Mouse (Mus musculus) MEL (cell line): Measurements from ENCODE around the gene Rcan1. TPM values are rescaled to one million over a fixed set of nuclear protein-coding genes. Genes with fewer than 3 reads are reported as not detected.

Source experiments
- DNase-seq: peaks from one replicate; pipeline ENCODE4 v3.0.0; 2011; ENCODE audit warnings: low read depth, low spot score
- H3K27ac ChIP-seq: 2 replicates; pipeline ENCODE4 v1.5.1; 2012; ENCODE audit warnings: low read depth, mild to moderate bottlenecking, control low read depth, low read length, moderate library complexity; ENCODE audit not compliant: control insufficient read depth
- H3K27me3 ChIP-seq, 2 experiments: fragments of 150-350 bp in 1 of 2; sonication (generic) in 1 of 2; 2 replicates each; pipeline ENCODE4 v1.6.1; 2012; ENCODE audit warnings: low read length in 2 of 2, mild to moderate bottlenecking in 2 of 2, improper control_type of control experiment in 1 of 2, moderate library complexity in 1 of 2; ENCODE audit not compliant: insufficient read depth in 2 of 2, control insufficient read depth in 1 of 2
- H3K36me3 ChIP-seq, 2 experiments: 2 replicates each; pipeline ENCODE4 v1.6.1; 2012 to 2014; ENCODE audit warnings: low read length in 2 of 2, improper control_type of control experiment in 1 of 2, inconsistent platforms in 1 of 2, mild to moderate bottlenecking in 1 of 2; ENCODE audit not compliant: insufficient read depth in 2 of 2, control insufficient read depth in 1 of 2
- H3K4me1 ChIP-seq, 2 experiments: fragments of 150-350 bp in 1 of 2; sonication (generic) in 1 of 2; 2 replicates each; pipeline ENCODE4 v1.6.1; 2012; ENCODE audit warnings: low read length in 2 of 2, improper control_type of control experiment in 1 of 2, mild to moderate bottlenecking in 1 of 2; ENCODE audit not compliant: insufficient read depth in 2 of 2, control insufficient read depth in 1 of 2
- H3K4me3 ChIP-seq, 2 experiments: fragments of 150-350 bp in 1 of 2; sonication (generic) in 1 of 2; 2 replicates each; pipeline ENCODE4 v1.5.1; 2012; ENCODE audit warnings: low read depth in 2 of 2, low read length in 2 of 2, mild to moderate bottlenecking in 2 of 2, moderate library complexity in 2 of 2, control low read depth in 1 of 2, improper control_type of control experiment in 1 of 2; ENCODE audit not compliant: control insufficient read depth in 1 of 2, insufficient read depth in 1 of 2
- H3K79me2 ChIP-seq: 2 replicates; pipeline ENCODE4 v1.6.1; 2012; ENCODE audit warnings: mild to moderate bottlenecking, low read length, moderate library complexity; ENCODE audit not compliant: control insufficient read depth, poor library complexity, insufficient read depth
- H3K9ac ChIP-seq: 2 replicates; pipeline ENCODE4 v1.6.1; 2012; ENCODE audit warnings: low read depth, mild to moderate bottlenecking, control low read depth, low read length, moderate library complexity; ENCODE audit not compliant: control insufficient read depth, poor library complexity, severe bottlenecking
- H3K9me3 ChIP-seq: fragments of 150-350 bp; sonication (generic); replicated peaks from 2 replicates; pipeline ENCODE4 v1.6.1; 2012; ENCODE audit warnings: mild to moderate bottlenecking, low read length, improper control_type of control experiment, moderate library complexity; ENCODE audit not compliant: insufficient read depth
- CHD1 ChIP-seq: IDR thresholded peaks from 2 replicates; pipeline ENCODE4 v1.6.1; 2012; ENCODE audit warnings: low read depth, mild to moderate bottlenecking, inconsistent platforms, low read length, improper control_type of control experiment
- CHD2 ChIP-seq: IDR thresholded peaks from 2 replicates; pipeline ENCODE4 v1.6.1; 2011; ENCODE audit warnings: low read length, improper control_type of control experiment
- ELF1 ChIP-seq: IDR thresholded peaks from 2 replicates; pipeline ENCODE4 v1.6.1; 2014; ENCODE audit warnings: low read depth, mild to moderate bottlenecking, inconsistent platforms, low read length, improper control_type of control experiment, moderate library complexity
- EP300 ChIP-seq, 2 experiments: IDR thresholded peaks; 2 replicates each; pipeline ENCODE4 v1.6.1; 2011; ENCODE audit warnings: improper control_type of control experiment in 2 of 2, low read length in 2 of 2, low read depth in 1 of 2, mild to moderate bottlenecking in 1 of 2
- ETS1 ChIP-seq: IDR thresholded peaks from 2 replicates; pipeline ENCODE4 v1.6.1; 2012; ENCODE audit warnings: low read depth, mild to moderate bottlenecking, inconsistent platforms, low read length, improper control_type of control experiment, moderate library complexity
- GATA1 ChIP-seq: IDR thresholded peaks from 2 replicates; pipeline ENCODE4 v1.6.1; 2011; ENCODE audit warnings: low read depth, low read length, improper control_type of control experiment
- HCFC1 ChIP-seq: IDR thresholded peaks from 2 replicates; pipeline ENCODE4 v1.6.1; 2012; ENCODE audit warnings: low read depth, mild to moderate bottlenecking, inconsistent platforms, low read length, improper control_type of control experiment, moderate library complexity
- JUND ChIP-seq: IDR thresholded peaks from 2 replicates; pipeline ENCODE4 v1.6.1; 2011; ENCODE audit warnings: low read depth, mild to moderate bottlenecking, improper control_type of control experiment, low read length
- MAX ChIP-seq: IDR thresholded peaks from 2 replicates; pipeline ENCODE4 v1.6.1; 2011; ENCODE audit warnings: low read length, improper control_type of control experiment
- MEF2A ChIP-seq: IDR thresholded peaks from 2 replicates; pipeline ENCODE4 v1.6.1; 2014; ENCODE audit warnings: low read depth, mild to moderate bottlenecking, inconsistent platforms, low read length, improper control_type of control experiment; ENCODE audit not compliant: poor library complexity, insufficient replicate concordance, severe bottlenecking; ENCODE audit errors: extremely low read depth
- MXI1 ChIP-seq: IDR thresholded peaks from 2 replicates; pipeline ENCODE4 v1.6.1; 2011; ENCODE audit warnings: mild to moderate bottlenecking, low read depth, low read length, improper control_type of control experiment
- NELFE ChIP-seq: IDR thresholded peaks from 2 replicates; pipeline ENCODE4 v1.6.1; 2011; ENCODE audit warnings: low read depth, low read length, improper control_type of control experiment
- NRF1 ChIP-seq: IDR thresholded peaks from 2 replicates; pipeline ENCODE4 v1.6.1; 2014; ENCODE audit warnings: low read depth, mild to moderate bottlenecking, inconsistent platforms, low read length, improper control_type of control experiment, moderate library complexity; ENCODE audit not compliant: poor library complexity, insufficient read depth, severe bottlenecking
- POLR2AphosphoS2 ChIP-seq: IDR thresholded peaks from 2 replicates; pipeline ENCODE4 v1.6.1; 2011; ENCODE audit warnings: low read length, improper control_type of control experiment
- POLR2AphosphoS5 ChIP-seq: IDR thresholded peaks from 2 replicates; pipeline ENCODE4 v1.6.1; 2012; ENCODE audit warnings: low read depth, borderline replicate concordance, mild to moderate bottlenecking, inconsistent platforms, low read length, moderate library complexity, mixed read lengths
- SIN3A ChIP-seq: IDR thresholded peaks from 2 replicates; pipeline ENCODE4 v1.6.1; 2012; ENCODE audit warnings: low read length, improper control_type of control experiment, inconsistent platforms
- TAL1 ChIP-seq: IDR thresholded peaks from 2 replicates; pipeline ENCODE4 v1.6.1; 2012; ENCODE audit warnings: mild to moderate bottlenecking, inconsistent platforms, low read length, moderate library complexity, mixed read lengths
- TBP ChIP-seq: IDR thresholded peaks from 2 replicates; pipeline ENCODE4 v1.8.0; 2011; ENCODE audit warnings: low read depth, low read length, improper control_type of control experiment
- TCF12 ChIP-seq: IDR thresholded peaks from 2 replicates; pipeline ENCODE4 v1.6.1; 2014; ENCODE audit warnings: low read depth, mild to moderate bottlenecking, inconsistent platforms, low read length, improper control_type of control experiment, moderate library complexity
- UBTF ChIP-seq: IDR thresholded peaks from 2 replicates; pipeline ENCODE4 v1.6.1; 2012; ENCODE audit warnings: low read depth, mild to moderate bottlenecking, inconsistent platforms, low read length, improper control_type of control experiment, moderate library complexity, borderline replicate concordance; ENCODE audit not compliant: insufficient read depth
- ZC3H11A ChIP-seq: IDR thresholded peaks from 2 replicates; pipeline ENCODE4 v1.6.1; 2012; ENCODE audit warnings: low read depth, mild to moderate bottlenecking, inconsistent platforms, low read length, improper control_type of control experiment
- ZKSCAN1 ChIP-seq: IDR thresholded peaks from 2 replicates; pipeline ENCODE4 v1.6.1; 2012; ENCODE audit warnings: low read depth, mild to moderate bottlenecking, inconsistent platforms, low read length, improper control_type of control experiment, moderate library complexity
- ZMIZ1 ChIP-seq: IDR thresholded peaks from 2 replicates; pipeline ENCODE4 v1.6.1; 2012; ENCODE audit warnings: low read depth, mild to moderate bottlenecking, inconsistent platforms, low read length, improper control_type of control experiment, moderate library complexity
- polyA plus RNA-seq, 2 experiments: library from polyadenylated mRNA; stranded (reverse) in 1 of 2; unstranded in 1 of 2; fragments of >175 nt in 1 of 2; fragments of >200 nt in 1 of 2; gene quantifications; 2 replicates each; pipeline versions ENCODE4 v1.2.1 to v1.2.4; 2012; ENCODE audit warnings: low replicate concordance in 2 of 2, low read depth in 1 of 2; ENCODE audit not compliant: insufficient read length in 2 of 2, insufficient read depth in 1 of 2, missing spikeins in 1 of 2
- total RNA-seq: library from RNA; depleted of rRNA; stranded (reverse); fragments of 300-350 nt; gene quantifications from 2 replicates; pipeline ENCODE4 v1.2.3, GENCODE M21; 2012

Gene Rcan1
- total and polyA plus RNA-seq, 3 experiments: 9.5 to 14.6 TPM; not detected in 1

- H3K9me3 ChIP-seq: no peaks in the 10 kb centered on the region
- H3K27ac ChIP-seq: peak overlapping the region; percentile 35; the same call in 1 of the 2 replicates
- H3K4me3 ChIP-seq: 0 out of 4 replicates have a peak overlapping the region, but pooled peaks of 1 of the 2 experiments have one; percentile 6
- H3K9ac ChIP-seq: peak overlapping the region; percentile 15
- H3K4me1 ChIP-seq: peaks cover 0 to 14% of the 10 kb centered on the region in 2 experiments; a peak in 2 of 4 replicates
- no peaks in the 10 kb centered on the region for H3K79me2 ChIP-seq
- peaks cover 0 to 6% of the 10 kb centered on the region in 2 experiments; a peak in 2 of 4 replicates for H3K36me3 ChIP-seq
- no peak for TF ChIP-seq ZMIZ1
- TF ChIP-seq ZKSCAN1: no peak
- peak; percentile 51 to 58; a peak in 3 of 4 replicates for TF ChIP-seq EP300 (IDR thresholded peaks at IDR 0.05; ENCODE audit: low read depth in 1 of 2, low read length in 2 of 2)
- 0 out of 2 replicates have a peak, but pooled peaks have one; percentile 34 for TF ChIP-seq ETS1
- no peak for TF ChIP-seq TAL1
- TF ChIP-seq NELFE: no peak
- no peak for TF ChIP-seq POLR2AphosphoS2
- TF ChIP-seq NRF1: peak; percentile 29; the same call in 1 of the 2 replicates
- TF ChIP-seq TBP: 0 out of 2 replicates have a peak, but pooled peaks have one; percentile 25
- TF ChIP-seq TCF12: 0 out of 2 replicates have a peak, but pooled peaks have one; percentile 6
- peak; percentile 37; the same call in 1 of the 2 replicates for TF ChIP-seq SIN3A
- no peak for TF ChIP-seq ZC3H11A
- TF ChIP-seq JUND: no peak
- no peak for TF ChIP-seq CHD1
- no peak for TF ChIP-seq HCFC1
- no peak for TF ChIP-seq POLR2AphosphoS5
- TF ChIP-seq UBTF: no peak
- peak; percentile 61 for TF ChIP-seq GATA1
- TF ChIP-seq MAX: no peak
- TF ChIP-seq CHD2: no peak
- no peak; the same call in 1 of the 2 replicates for TF ChIP-seq MXI1
- TF ChIP-seq MEF2A: no peak
- TF ChIP-seq ELF1: peak; percentile 57
- H3K27me3 ChIP-seq: no peaks in the 10 kb centered on the region
- DNase-seq: peak; percentile 82
Measured at GRCm38 (mm10) chr16:92443644-92444113, 27.0 kb downstream of the Rcan1 start.
